Mouse (Mus musculus) embryonic facial prominence, embryonic 14.5 days (tissue): ENCODE data around the gene Cenpp. TPM values are rescaled to one million over a fixed set of nuclear protein-coding genes. Genes with fewer than 3 reads are reported as not detected.

Experiments used
- ATAC-seq: fragments of 200-750 bp; cut with Nextera tagmentation; 2 replicates; pipeline ENCODE4 v1.8.0; 2017; ENCODE audit warnings: low read depth, moderate number of reproducible peaks, moderate TSS enrichment
- DNase-seq: peaks from one replicate; pipeline ENCODE4 v3.0.0-alpha.2; 2015; ENCODE audit warnings: low spot score
- H3K27ac ChIP-seq: fragments of 300-500 bp; sonication (generic); replicated peaks from 2 replicates; pipeline ENCODE4 v1.5.1; 2014; ENCODE audit warnings: low read depth, mild to moderate bottlenecking, low read length, moderate library complexity
- H3K27me3 ChIP-seq: fragments of 300-500 bp; sonication (generic); replicated peaks from 2 replicates; pipeline ENCODE4 v1.6.1; 2014; ENCODE audit warnings: low read length; ENCODE audit not compliant: control insufficient read depth, insufficient read depth
- H3K36me3 ChIP-seq: fragments of 300-500 bp; sonication (generic); 2 replicates; pipeline ENCODE4 v1.6.1; 2014; ENCODE audit warnings: low read length, mixed read lengths; ENCODE audit not compliant: control insufficient read depth, insufficient read depth
- H3K4me1 ChIP-seq: fragments of 300-500 bp; sonication (generic); 2 replicates; pipeline ENCODE4 v1.6.1; 2014; ENCODE audit warnings: antibody characterized with exemption, low read length; ENCODE audit not compliant: control insufficient read depth, insufficient read depth
- H3K4me2 ChIP-seq: fragments of 300-500 bp; sonication (generic); 2 replicates; pipeline ENCODE4 v1.6.1; 2014; ENCODE audit warnings: low read depth, mild to moderate bottlenecking, low read length, moderate library complexity, mixed read lengths
- H3K4me3 ChIP-seq: fragments of 300-500 bp; sonication (generic); 2 replicates; pipeline ENCODE4 v1.5.1; 2014; ENCODE audit warnings: low read depth, mild to moderate bottlenecking, low read length
- H3K9ac ChIP-seq: fragments of 300-500 bp; sonication (generic); 2 replicates; pipeline ENCODE4 v1.6.1; 2014; ENCODE audit warnings: low read depth, mild to moderate bottlenecking, low read length, moderate library complexity, mixed read lengths
- H3K9me3 ChIP-seq: fragments of 300-500 bp; sonication (generic); 2 replicates; pipeline ENCODE4 v1.6.1; 2016; ENCODE audit warnings: low read length; ENCODE audit not compliant: control insufficient read depth
- WGBS: fragments of 180-500 bp; shearing (Covaris S2); extraction: QIAGEN DNeasy Blood & Tissue Kit; methylation state at CpG from one replicate; pipeline ENCODE4 v1.1.7; 2014; 5-methylcytosine and 5-hydroxymethylcytosine counted together
- polyA plus RNA-seq: library from polyadenylated mRNA; unstranded; fragments of >200 nt; fragmentation: Nextera tagmentation; extraction: Ambion mirVana; gene quantifications from 2 replicates; pipeline ENCODE4 v1.2.1, GENCODE M21; 2014

The Cenpp gene
- 22.3 and 24.0 TPM in 2 replicates for polyA plus RNA-seq

DNA sequence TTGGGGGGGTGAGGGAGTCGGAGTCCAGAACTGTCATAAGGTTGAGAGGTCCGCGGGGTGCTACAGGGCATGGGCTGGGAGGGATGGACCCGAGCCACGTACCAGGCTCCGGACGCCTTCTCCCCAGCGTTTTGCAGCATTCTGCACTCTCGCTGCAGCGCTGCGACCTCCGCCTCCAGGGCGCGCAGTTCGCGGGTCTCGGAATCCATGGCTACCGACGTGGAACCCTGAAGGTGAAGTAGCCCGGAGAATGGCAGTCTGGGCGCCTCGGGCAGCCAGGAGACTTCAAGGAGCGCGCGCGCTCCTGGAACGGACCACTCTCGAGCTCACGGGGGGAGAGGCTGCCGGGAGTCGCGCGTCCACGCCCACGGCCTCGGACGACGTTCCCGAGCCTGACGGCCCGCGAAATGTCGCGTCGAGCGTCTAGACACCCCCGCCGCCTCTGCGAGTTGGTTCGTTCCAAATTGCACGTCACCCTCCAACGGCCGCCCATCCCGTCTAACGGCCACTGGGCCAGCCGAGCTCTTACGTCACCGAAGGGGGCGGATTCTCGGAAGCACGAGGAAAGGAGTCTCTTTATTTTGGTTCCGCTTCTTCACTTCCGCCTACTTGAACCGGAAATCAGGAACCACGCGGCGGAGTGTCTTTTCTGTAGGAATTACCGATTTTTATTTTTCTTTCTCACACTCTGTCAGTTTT, at the start of gene Cenpp, which contains the start of gene Nol8:
Gene Cenpp (minus strand): TSS at position 305 of the 699 bp plus-strand sequence.
Gene Nol8 (plus strand): TSS at position 598 of the 699 bp plus-strand sequence.
- peaks cover 13% of the 10 kb centered on the region; the same call in 1 of the 2 replicates for H3K4me1 ChIP-seq
- DNase-seq = peak; percentile 99
- 0 out of 2 replicates have a peak, but pooled peaks cover 5% of the 10 kb centered on the region for H3K36me3 ChIP-seq
- ATAC-seq = peak; percentile 99
- 0% methylated on average over 35 of the region's 68 CpGs for WGBS
- H3K4me2 ChIP-seq = peak within 1 kb of the TSS; percentile 89
- no peaks in the 10 kb centered on the region for H3K27me3 ChIP-seq
- H3K4me3 ChIP-seq = peak within 1 kb of the TSS; percentile 63
- no peak within 1 kb of the TSS; the same call in 1 of the 2 replicates for H3K27ac ChIP-seq
- H3K9ac ChIP-seq = peak within 1 kb of the TSS; percentile 67
- no peaks in the 10 kb centered on the region for H3K9me3 ChIP-seq

DNA sequence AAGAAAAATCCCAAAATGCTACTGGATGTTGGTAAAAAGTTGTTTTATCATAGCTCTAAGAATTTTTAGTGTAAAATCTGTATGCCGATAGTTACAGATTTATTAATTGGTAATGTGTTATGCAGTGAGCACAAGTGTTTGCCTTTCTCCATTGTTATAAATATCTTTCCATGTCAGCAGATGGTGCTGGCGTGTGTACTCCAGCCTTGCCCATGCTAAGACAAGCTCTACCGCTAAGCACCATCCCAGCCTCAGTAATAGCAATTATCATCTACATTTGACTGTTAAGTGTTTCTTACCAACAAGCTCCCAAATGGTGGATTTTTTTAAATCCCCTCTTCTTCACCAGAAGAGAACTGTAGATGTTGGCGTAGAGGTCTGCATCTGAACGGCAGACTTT, 38.5 kb upstream of the Cenpp start:
- WGBS = 96% methylated on average over 5 of the region's 5 CpGs

DNA sequence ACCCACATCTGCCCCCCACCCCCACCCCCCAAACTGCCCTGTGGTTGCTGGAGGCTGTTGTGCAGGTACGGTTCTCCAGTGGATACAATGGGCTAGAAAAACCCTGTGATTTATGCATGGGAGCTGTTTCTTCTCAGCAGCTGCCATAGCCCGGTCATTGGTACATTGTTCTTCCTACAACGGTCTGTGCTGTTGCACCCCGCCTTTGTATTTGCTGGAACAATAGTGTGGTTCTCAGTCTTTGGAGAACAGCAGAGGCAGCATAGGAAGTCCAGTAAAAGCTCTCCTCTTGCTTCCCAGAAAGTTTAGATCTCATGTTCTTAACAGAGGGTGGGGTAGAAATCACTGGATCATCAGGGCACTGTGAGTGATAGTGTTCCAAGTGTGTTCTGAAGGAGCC, 31.7 kb upstream of the Cenpp start:
- Histone ChIP-seq H3K27me3 (no peaks in the 10 kb centered on the region), H3K4me2 (no peak overlapping the region), H3K9me3 (no peaks in the 10 kb centered on the region), H3K4me3 (no peak overlapping the region), H3K9ac (no peak overlapping the region), H3K36me3 (peaks cover 20% of the 10 kb centered on the region), H3K4me1 (peaks cover 13% of the 10 kb centered on the region; the same call in 1 of the 2 replicates), H3K27ac (no peak overlapping the region)
- WGBS = 83% methylated on average over 4 of the region's 4 CpGs
- DNase-seq (no peak), ATAC-seq (no peak)

More for the DNA sequence above, 38.5 kb upstream of the Cenpp start:
- peaks cover 63% of the 10 kb centered on the region for H3K36me3 ChIP-seq
- H3K4me1 ChIP-seq = no peaks in the 10 kb centered on the region
- DNase-seq = no peak
- no peaks in the 10 kb centered on the region for H3K27me3 ChIP-seq
- no peak overlapping the region for H3K4me2 ChIP-seq
- no peak overlapping the region for H3K9ac ChIP-seq
- ATAC-seq = no peak
- no peak overlapping the region for H3K4me3 ChIP-seq
- no peak overlapping the region for H3K27ac ChIP-seq
- H3K9me3 ChIP-seq = no peaks in the 10 kb centered on the region

DNA sequence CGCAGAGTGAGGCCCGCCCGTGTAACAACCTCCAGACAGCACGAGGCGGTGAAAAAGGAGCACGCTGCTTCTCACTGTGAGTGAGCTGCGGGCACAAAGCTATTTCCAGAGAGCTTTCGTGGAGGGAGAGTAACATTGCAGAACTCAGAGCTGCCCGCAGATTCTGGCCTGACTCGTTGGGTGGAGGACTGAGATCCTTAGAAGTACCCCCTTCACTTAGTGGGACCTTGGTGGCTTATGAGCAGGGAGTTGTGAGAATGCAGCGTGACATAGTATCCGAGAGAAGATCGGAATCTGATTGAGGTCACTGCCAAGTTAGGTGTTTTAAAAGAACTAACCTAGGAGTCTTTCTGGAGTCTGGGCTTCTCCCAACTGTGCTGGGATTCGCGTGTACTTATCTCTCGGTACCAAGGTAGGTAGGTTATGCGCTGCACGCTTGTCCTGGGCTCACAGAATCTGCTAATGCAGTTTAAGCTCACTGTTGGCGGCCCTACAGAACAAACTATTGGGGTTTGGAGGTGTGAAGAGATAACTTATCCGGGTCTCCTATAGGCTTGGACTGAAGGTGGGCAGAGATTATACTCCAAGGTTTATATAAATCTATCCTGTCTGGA, 29.8 kb upstream of the Cenpp start:
- peaks cover 13% of the 10 kb centered on the region; the same call in 1 of the 2 replicates for H3K4me1 ChIP-seq
- ATAC-seq = peak; percentile 3; the same call in 1 of the 2 replicates
- peak overlapping the region; percentile 86 for H3K9ac ChIP-seq
- peak overlapping the region; percentile 89 for H3K4me3 ChIP-seq
- H3K36me3 ChIP-seq = 0 out of 2 replicates have a peak, but pooled peaks cover 17% of the 10 kb centered on the region
- no peaks in the 10 kb centered on the region for H3K9me3 ChIP-seq
- WGBS = 0% methylated on average over 20 of the region's 20 CpGs
- H3K27me3 ChIP-seq = no peaks in the 10 kb centered on the region
- H3K27ac ChIP-seq = peak overlapping the region; percentile 74; the same call in 1 of the 2 replicates
- peak overlapping the region; percentile 88 for H3K4me2 ChIP-seq
- DNase-seq = peak; percentile 0

DNA sequence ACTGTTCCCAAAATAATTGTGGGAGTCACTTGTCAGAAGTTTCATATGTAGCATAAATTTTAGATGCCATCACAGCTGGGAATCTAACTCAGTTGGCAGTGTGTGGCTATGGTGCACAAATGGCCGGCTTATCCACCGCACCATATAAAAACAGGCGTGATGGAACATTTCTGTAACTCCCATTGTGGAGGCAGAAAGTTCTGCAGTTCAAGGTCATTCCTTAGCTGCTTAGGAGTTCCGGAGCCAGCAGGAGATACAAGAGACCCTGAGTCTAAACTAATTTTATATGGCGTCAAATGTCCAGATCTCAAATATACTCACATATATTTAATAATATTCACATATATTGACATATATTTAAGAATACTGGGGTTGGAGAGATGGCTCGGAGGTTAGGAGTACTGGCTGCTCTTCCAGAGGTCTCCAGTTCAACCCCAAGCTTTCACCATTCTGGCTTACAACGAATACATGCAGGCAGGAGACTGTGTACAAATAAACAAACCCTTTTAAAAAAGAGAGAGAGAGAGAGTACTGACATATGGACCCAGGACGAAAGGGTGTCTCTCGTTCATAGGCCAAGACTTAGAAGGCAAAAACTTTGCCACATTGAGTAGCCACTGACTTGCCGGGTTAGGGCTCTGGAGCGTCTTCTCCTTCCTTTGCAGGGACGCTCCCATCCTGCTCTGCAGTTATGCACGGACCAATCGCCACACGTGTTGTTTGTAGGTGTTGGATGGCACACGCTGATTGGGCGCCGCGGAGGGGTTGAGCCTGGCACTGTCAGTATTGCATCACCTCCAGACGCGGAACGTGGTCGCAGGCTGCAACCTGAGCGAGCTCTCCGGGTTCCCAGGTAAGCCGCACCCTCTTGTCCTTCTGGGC, 29.0 kb upstream of the Cenpp start, which contains the start of gene Iars:
Gene Iars (plus strand): TSS at position 750 of the 882 bp plus-strand sequence.
- ATAC-seq (peak; percentile 100), DNase-seq (peak; percentile 98)
- Histone ChIP-seq H3K36me3 (peaks cover 23% of the 10 kb centered on the region), H3K9me3 (no peaks in the 10 kb centered on the region), H3K4me3 (peak within 1 kb of the TSS; percentile 89), H3K27me3 (no peaks in the 10 kb centered on the region), H3K9ac (peak within 1 kb of the TSS; percentile 86), H3K4me2 (peak within 1 kb of the TSS; percentile 88), H3K4me1 (peaks cover 13% of the 10 kb centered on the region; the same call in 1 of the 2 replicates), H3K27ac (peak within 1 kb of the TSS; percentile 74; the same call in 1 of the 2 replicates)
- WGBS = 5% methylated on average over 26 of the region's 26 CpGs

DNA sequence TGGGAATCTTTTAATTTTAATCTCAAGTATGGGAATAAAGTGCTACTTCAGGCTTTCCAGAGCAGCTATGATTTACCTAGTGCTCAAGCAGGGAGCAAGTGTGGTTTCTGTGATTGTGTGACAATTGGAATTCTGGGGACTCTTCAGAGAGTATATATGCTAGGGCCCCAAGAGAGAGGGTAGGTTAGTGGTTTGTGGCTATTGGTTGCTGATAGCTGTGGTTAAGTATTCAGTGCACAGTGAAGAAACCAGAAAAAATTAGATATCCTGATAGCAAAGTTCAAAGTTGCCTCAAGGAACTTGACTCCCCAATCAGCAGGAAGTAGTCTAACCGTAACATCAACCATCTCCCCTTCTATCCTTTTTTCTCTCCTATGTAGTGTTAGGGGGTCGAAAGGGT, 25.2 kb upstream of the Cenpp start:
- Histone ChIP-seq H3K4me3 (no peak overlapping the region), H3K4me2 (no peak overlapping the region), H3K36me3 (peaks cover 45% of the 10 kb centered on the region), H3K27me3 (no peaks in the 10 kb centered on the region), H3K27ac (no peak overlapping the region), H3K9ac (no peak overlapping the region), H3K9me3 (no peaks in the 10 kb centered on the region), H3K4me1 (peaks cover 7% of the 10 kb centered on the region; the same call in 1 of the 2 replicates)
- ATAC-seq (no peak), DNase-seq (no peak)
- WGBS = 79% methylated on average over 2 of the region's 2 CpGs

DNA sequence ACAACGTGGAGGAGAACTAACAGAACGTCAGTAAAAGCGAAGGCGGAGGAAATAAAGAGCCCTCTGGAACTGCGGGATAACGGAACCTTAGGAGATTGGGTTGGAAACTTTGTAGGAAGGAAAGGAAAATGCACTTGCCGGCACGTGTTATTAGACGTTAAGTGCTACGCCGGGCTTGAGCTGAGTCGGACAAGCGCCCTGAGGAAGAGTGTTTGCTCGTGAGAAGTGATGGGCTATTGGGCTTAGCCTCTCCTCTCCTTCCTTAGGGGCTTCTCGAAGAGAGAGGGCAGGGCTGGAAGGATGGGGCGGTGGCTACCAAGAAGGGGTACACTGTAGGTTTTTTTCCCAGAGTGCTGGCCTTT, 576 bp upstream of the Cenpp start:
- Histone ChIP-seq H3K27ac (no peak overlapping the region), H3K27me3 (no peaks in the 10 kb centered on the region), H3K4me3 (peak overlapping the region; percentile 63), H3K4me1 (peaks cover 13% of the 10 kb centered on the region; the same call in 1 of the 2 replicates), H3K4me2 (peak overlapping the region; percentile 89), H3K36me3 (0 out of 2 replicates have a peak, but pooled peaks cover 5% of the 10 kb centered on the region), H3K9ac (peak overlapping the region; percentile 63), H3K9me3 (no peaks in the 10 kb centered on the region)
- WGBS = under 1% methylated on average over 16 of the region's 16 CpGs
- DNase-seq = peak; percentile 80
- ATAC-seq = peak; percentile 78
